Mouse (Mus musculus): ENCODE data around the gene Tspear. TPM values are rescaled to one million over a fixed set of nuclear protein-coding genes. Genes with fewer than 3 reads are reported as not detected.
A peak's percentile ranks its signal among the peaks of the same experiment; 100 is the strongest.

Gene Tspear
- polyA plus RNA-seq, 1 experiment from 2014 or later = 0.12 TPM

- H3K27me3 ChIP-seq (replicated peaks; ENCODE audit: insufficient read depth, low read length) = peaks cover 8% of the 10 kb centered on the region; the same call in 1 of the 2 replicates
- 26% methylated on average over 14 of the region's 14 CpGs for WGBS
- H3K4me2 ChIP-seq (replicated peaks; ENCODE audit: low read depth, low read length) = 0 out of 2 replicates have a peak overlapping the region, but pooled peaks have one; percentile 27
- no peak overlapping the region for H3K4me3 ChIP-seq (ENCODE audit: low read depth, low read length)
- H3K9ac ChIP-seq (replicated peaks; ENCODE audit: low read depth) = no peak overlapping the region
- no peaks in the 10 kb centered on the region for H3K36me3 ChIP-seq (ENCODE audit: insufficient read depth, low read length)
- no peak overlapping the region for H3K27ac ChIP-seq (ENCODE audit: low read length)
- TF ChIP-seq CTCF (IDR thresholded peaks at IDR 0.05) (no peak), EP300 (IDR thresholded peaks at IDR 0.05) (no peak)
- no peaks in the 10 kb centered on the region for H3K4me1 ChIP-seq (ENCODE audit: insufficient read depth, low read depth, low read length)
- ATAC-seq = peak; percentile 90
- no peaks in the 10 kb centered on the region for H3K9me3 ChIP-seq (ENCODE audit: low read length)
- DNase-seq (ENCODE audit: low spot score) = peak; percentile 75
Measured at GRCm38 (mm10) chr10:77864067-77864761, 177.8 kb downstream of the Tspear start.

GRCm38 (mm10) chr10:77864762-77865143 is 178.4 kb downstream of the Tspear start:
- DNase-seq (ENCODE audit: low spot score) = no peak
- peaks cover 8% of the 10 kb centered on the region; the same call in 1 of the 2 replicates for H3K27me3 ChIP-seq (replicated peaks; ENCODE audit: insufficient read depth, low read length)
- 29% methylated on average over 11 of the region's 11 CpGs for WGBS
- no peak for ATAC-seq
- H3K36me3 ChIP-seq (ENCODE audit: insufficient read depth, low read length) = no peaks in the 10 kb centered on the region
- TF ChIP-seq EP300 (IDR thresholded peaks at IDR 0.05) = no peak
- no peak for TF ChIP-seq CTCF (IDR thresholded peaks at IDR 0.05)
- H3K9ac ChIP-seq (replicated peaks; ENCODE audit: low read depth) = no peak overlapping the region
- H3K4me2 ChIP-seq (replicated peaks; ENCODE audit: low read depth, low read length) = 0 out of 2 replicates have a peak overlapping the region, but pooled peaks have one; percentile 27
- no peaks in the 10 kb centered on the region for H3K9me3 ChIP-seq (ENCODE audit: low read length)
- no peak overlapping the region for H3K27ac ChIP-seq (ENCODE audit: low read length)
- no peak overlapping the region for H3K4me3 ChIP-seq (ENCODE audit: low read depth, low read length)
- H3K4me1 ChIP-seq (ENCODE audit: insufficient read depth, low read depth, low read length) = no peaks in the 10 kb centered on the region

GRCm38 (mm10) chr10:77867546-77867945 is 181.2 kb downstream of the Tspear start:
- TF ChIP-seq EP300 (IDR thresholded peaks at IDR 0.05) = no peak
- TF ChIP-seq CTCF (IDR thresholded peaks at IDR 0.05) = no peak
- Histone ChIP-seq H3K27me3 (replicated peaks; ENCODE audit: insufficient read depth, low read length) (peaks cover 8% of the 10 kb centered on the region; the same call in 1 of the 2 replicates), H3K27ac (ENCODE audit: low read length) (no peak overlapping the region), H3K9me3 (ENCODE audit: low read length) (no peaks in the 10 kb centered on the region), H3K4me1 (ENCODE audit: insufficient read depth, low read depth, low read length) (no peaks in the 10 kb centered on the region), H3K9ac (replicated peaks; ENCODE audit: low read depth) (no peak overlapping the region), H3K4me3 (ENCODE audit: low read depth, low read length) (no peak overlapping the region), H3K4me2 (replicated peaks; ENCODE audit: low read depth, low read length) (no peak overlapping the region), H3K36me3 (ENCODE audit: insufficient read depth, low read length) (no peaks in the 10 kb centered on the region)
- 0% methylated on average over 1 of the region's 1 CpGs for WGBS
- no peak for ATAC-seq
- DNase-seq (ENCODE audit: low spot score) = peak; percentile 7

GRCm38 (mm10) chr10:77869651-77870050 is 183.3 kb downstream of the Tspear start:
- peaks cover 8% of the 10 kb centered on the region; the same call in 1 of the 2 replicates for H3K27me3 ChIP-seq (replicated peaks; ENCODE audit: insufficient read depth, low read length)
- H3K36me3 ChIP-seq (ENCODE audit: insufficient read depth, low read length) = no peaks in the 10 kb centered on the region
- H3K27ac ChIP-seq (ENCODE audit: low read length) = no peak overlapping the region
- no peak overlapping the region for H3K4me2 ChIP-seq (replicated peaks; ENCODE audit: low read depth, low read length)
- DNase-seq (ENCODE audit: low spot score) (peak; percentile 78), ATAC-seq (peak; percentile 88)
- no peak overlapping the region for H3K4me3 ChIP-seq (ENCODE audit: low read depth, low read length)
- no peaks in the 10 kb centered on the region for H3K4me1 ChIP-seq (ENCODE audit: insufficient read depth, low read depth, low read length)
- 57% methylated on average over 7 of the region's 7 CpGs for WGBS
- no peak overlapping the region for H3K9ac ChIP-seq (replicated peaks; ENCODE audit: low read depth)
- peak; percentile 49; the same call in 1 of the 2 replicates for TF ChIP-seq EP300 (IDR thresholded peaks at IDR 0.05)
- no peak for TF ChIP-seq CTCF (IDR thresholded peaks at IDR 0.05)
- no peaks in the 10 kb centered on the region for H3K9me3 ChIP-seq (ENCODE audit: low read length)

GRCm38 (mm10) chr10:77878985-77879384 is 192.6 kb downstream of the Tspear start:
- ATAC-seq = no peak
- Histone ChIP-seq H3K4me1 (ENCODE audit: insufficient read depth, low read depth, low read length) (no peaks in the 10 kb centered on the region), H3K9me3 (ENCODE audit: low read length) (no peaks in the 10 kb centered on the region), H3K27me3 (replicated peaks; ENCODE audit: insufficient read depth, low read length) (no peaks in the 10 kb centered on the region), H3K4me2 (replicated peaks; ENCODE audit: low read depth, low read length) (no peak overlapping the region), H3K36me3 (ENCODE audit: insufficient read depth, low read length) (no peaks in the 10 kb centered on the region), H3K9ac (replicated peaks; ENCODE audit: low read depth) (no peak overlapping the region), H3K27ac (ENCODE audit: low read length) (no peak overlapping the region), H3K4me3 (ENCODE audit: low read depth, low read length) (no peak overlapping the region)
- DNase-seq (ENCODE audit: low spot score) = peak; percentile 21
- TF ChIP-seq CTCF (IDR thresholded peaks at IDR 0.05) (peak; percentile 63), EP300 (IDR thresholded peaks at IDR 0.05) (no peak)
- WGBS = 60% methylated on average over 6 of the region's 6 CpGs

GRCm38 (mm10) chr10:77880305-77880704 is 193.9 kb downstream of the Tspear start:
- 70% methylated on average over 3 of the region's 3 CpGs for WGBS
- H3K9ac ChIP-seq (replicated peaks; ENCODE audit: low read depth) = no peak overlapping the region
- H3K36me3 ChIP-seq (ENCODE audit: insufficient read depth, low read length) = no peaks in the 10 kb centered on the region
- H3K27ac ChIP-seq (ENCODE audit: low read length) = no peak overlapping the region
- no peak for TF ChIP-seq EP300 (IDR thresholded peaks at IDR 0.05)
- no peak for TF ChIP-seq CTCF (IDR thresholded peaks at IDR 0.05)
- H3K9me3 ChIP-seq (ENCODE audit: low read length) = no peaks in the 10 kb centered on the region
- no peak for ATAC-seq
- H3K27me3 ChIP-seq (replicated peaks; ENCODE audit: insufficient read depth, low read length) = no peaks in the 10 kb centered on the region
- H3K4me2 ChIP-seq (replicated peaks; ENCODE audit: low read depth, low read length) = no peak overlapping the region
- H3K4me1 ChIP-seq (ENCODE audit: insufficient read depth, low read depth, low read length) = no peaks in the 10 kb centered on the region
- no peak for DNase-seq (ENCODE audit: low spot score)
- no peak overlapping the region for H3K4me3 ChIP-seq (ENCODE audit: low read depth, low read length)
